Mouse (Mus musculus) MEL (cell line): ENCODE data around the gene Tbcd. TPM values are rescaled to one million over a fixed set of nuclear protein-coding genes. Genes with fewer than 3 reads are reported as not detected.

Experiments used
- DNase-seq: peaks from one replicate; pipeline ENCODE4 v3.0.0; 2011; ENCODE audit warnings: low read depth, low spot score
- H3K27ac ChIP-seq: 2 replicates; pipeline ENCODE4 v1.5.1; 2012; ENCODE audit warnings: low read depth, mild to moderate bottlenecking, control low read depth, low read length, moderate library complexity; ENCODE audit not compliant: control insufficient read depth
- H3K27me3 ChIP-seq, 2 experiments: fragments of 150-350 bp in 1 of 2; sonication (generic) in 1 of 2; 2 replicates each; pipeline ENCODE4 v1.6.1; 2012; ENCODE audit warnings: low read length in 2 of 2, mild to moderate bottlenecking in 2 of 2, improper control_type of control experiment in 1 of 2, moderate library complexity in 1 of 2; ENCODE audit not compliant: insufficient read depth in 2 of 2, control insufficient read depth in 1 of 2
- H3K36me3 ChIP-seq, 2 experiments: 2 replicates each; pipeline ENCODE4 v1.6.1; 2012 to 2014; ENCODE audit warnings: low read length in 2 of 2, improper control_type of control experiment in 1 of 2, inconsistent platforms in 1 of 2, mild to moderate bottlenecking in 1 of 2; ENCODE audit not compliant: insufficient read depth in 2 of 2, control insufficient read depth in 1 of 2
- H3K4me1 ChIP-seq, 2 experiments: fragments of 150-350 bp in 1 of 2; sonication (generic) in 1 of 2; 2 replicates each; pipeline ENCODE4 v1.6.1; 2012; ENCODE audit warnings: low read length in 2 of 2, improper control_type of control experiment in 1 of 2, mild to moderate bottlenecking in 1 of 2; ENCODE audit not compliant: insufficient read depth in 2 of 2, control insufficient read depth in 1 of 2
- H3K4me3 ChIP-seq, 2 experiments: fragments of 150-350 bp in 1 of 2; sonication (generic) in 1 of 2; 2 replicates each; pipeline ENCODE4 v1.5.1; 2012; ENCODE audit warnings: low read depth in 2 of 2, low read length in 2 of 2, mild to moderate bottlenecking in 2 of 2, moderate library complexity in 2 of 2, control low read depth in 1 of 2, improper control_type of control experiment in 1 of 2; ENCODE audit not compliant: control insufficient read depth in 1 of 2, insufficient read depth in 1 of 2
- H3K79me2 ChIP-seq: 2 replicates; pipeline ENCODE4 v1.6.1; 2012; ENCODE audit warnings: mild to moderate bottlenecking, low read length, moderate library complexity; ENCODE audit not compliant: control insufficient read depth, poor library complexity, insufficient read depth
- H3K9ac ChIP-seq: 2 replicates; pipeline ENCODE4 v1.6.1; 2012; ENCODE audit warnings: low read depth, mild to moderate bottlenecking, control low read depth, low read length, moderate library complexity; ENCODE audit not compliant: control insufficient read depth, poor library complexity, severe bottlenecking
- H3K9me3 ChIP-seq: fragments of 150-350 bp; sonication (generic); replicated peaks from 2 replicates; pipeline ENCODE4 v1.6.1; 2012; ENCODE audit warnings: mild to moderate bottlenecking, low read length, improper control_type of control experiment, moderate library complexity; ENCODE audit not compliant: insufficient read depth
- BHLHE40 ChIP-seq: IDR thresholded peaks from 2 replicates; pipeline ENCODE4 v1.6.1; 2012; ENCODE audit warnings: low read depth, mild to moderate bottlenecking, inconsistent platforms, low read length, improper control_type of control experiment, borderline replicate concordance
- CHD1 ChIP-seq: IDR thresholded peaks from 2 replicates; pipeline ENCODE4 v1.6.1; 2012; ENCODE audit warnings: low read depth, mild to moderate bottlenecking, inconsistent platforms, low read length, improper control_type of control experiment
- CHD2 ChIP-seq: IDR thresholded peaks from 2 replicates; pipeline ENCODE4 v1.6.1; 2011; ENCODE audit warnings: low read length, improper control_type of control experiment
- CTCF ChIP-seq, 3 experiments: IDR thresholded peaks in 2 of 3; conservative IDR thresholded peaks in 1 of 3; 2 replicates each; pipeline ENCODE4 v1.5.1; 2011 to 2012; ENCODE audit warnings: low read length in 3 of 3, low read depth in 2 of 3, mild to moderate bottlenecking in 2 of 3, improper control_type of control experiment in 1 of 3, inconsistent platforms in 1 of 3, mixed read lengths in 1 of 3, moderate library complexity in 1 of 3; ENCODE audit not compliant: control insufficient read depth in 1 of 3, insufficient read depth in 1 of 3, poor library complexity in 1 of 3, severe bottlenecking in 1 of 3
- E2F4 ChIP-seq: IDR thresholded peaks from 2 replicates; pipeline ENCODE4 v1.6.1; 2011; ENCODE audit warnings: low read depth, low read length, improper control_type of control experiment, borderline replicate concordance
- ETS1 ChIP-seq: IDR thresholded peaks from 2 replicates; pipeline ENCODE4 v1.6.1; 2012; ENCODE audit warnings: low read depth, mild to moderate bottlenecking, inconsistent platforms, low read length, improper control_type of control experiment, moderate library complexity
- GATA1 ChIP-seq: IDR thresholded peaks from 2 replicates; pipeline ENCODE4 v1.6.1; 2011; ENCODE audit warnings: low read depth, low read length, improper control_type of control experiment
- HCFC1 ChIP-seq: IDR thresholded peaks from 2 replicates; pipeline ENCODE4 v1.6.1; 2012; ENCODE audit warnings: low read depth, mild to moderate bottlenecking, inconsistent platforms, low read length, improper control_type of control experiment, moderate library complexity
- JUND ChIP-seq: IDR thresholded peaks from 2 replicates; pipeline ENCODE4 v1.6.1; 2011; ENCODE audit warnings: low read depth, mild to moderate bottlenecking, improper control_type of control experiment, low read length
- MEF2A ChIP-seq: IDR thresholded peaks from 2 replicates; pipeline ENCODE4 v1.6.1; 2014; ENCODE audit warnings: low read depth, mild to moderate bottlenecking, inconsistent platforms, low read length, improper control_type of control experiment; ENCODE audit not compliant: poor library complexity, insufficient replicate concordance, severe bottlenecking; ENCODE audit errors: extremely low read depth
- MYC ChIP-seq: IDR thresholded peaks from 2 replicates; pipeline ENCODE4 v1.6.1; 2011; ENCODE audit warnings: low read depth, mild to moderate bottlenecking, low read length, improper control_type of control experiment, moderate library complexity
- NRF1 ChIP-seq: IDR thresholded peaks from 2 replicates; pipeline ENCODE4 v1.6.1; 2014; ENCODE audit warnings: low read depth, mild to moderate bottlenecking, inconsistent platforms, low read length, improper control_type of control experiment, moderate library complexity; ENCODE audit not compliant: poor library complexity, insufficient read depth, severe bottlenecking
- POLR2AphosphoS2 ChIP-seq: IDR thresholded peaks from 2 replicates; pipeline ENCODE4 v1.6.1; 2011; ENCODE audit warnings: low read length, improper control_type of control experiment
- POLR2AphosphoS5 ChIP-seq: IDR thresholded peaks from 2 replicates; pipeline ENCODE4 v1.6.1; 2012; ENCODE audit warnings: low read depth, borderline replicate concordance, mild to moderate bottlenecking, inconsistent platforms, low read length, moderate library complexity, mixed read lengths
- RAD21 ChIP-seq: IDR thresholded peaks from 2 replicates; pipeline ENCODE4 v1.6.1; 2011; ENCODE audit warnings: mild to moderate bottlenecking, low read depth, low read length, improper control_type of control experiment
- SIN3A ChIP-seq: IDR thresholded peaks from 2 replicates; pipeline ENCODE4 v1.6.1; 2012; ENCODE audit warnings: low read length, improper control_type of control experiment, inconsistent platforms
- TAL1 ChIP-seq: IDR thresholded peaks from 2 replicates; pipeline ENCODE4 v1.6.1; 2012; ENCODE audit warnings: mild to moderate bottlenecking, inconsistent platforms, low read length, moderate library complexity, mixed read lengths
- TBP ChIP-seq: IDR thresholded peaks from 2 replicates; pipeline ENCODE4 v1.8.0; 2011; ENCODE audit warnings: low read depth, low read length, improper control_type of control experiment
- TCF12 ChIP-seq: IDR thresholded peaks from 2 replicates; pipeline ENCODE4 v1.6.1; 2014; ENCODE audit warnings: low read depth, mild to moderate bottlenecking, inconsistent platforms, low read length, improper control_type of control experiment, moderate library complexity
- UBTF ChIP-seq: IDR thresholded peaks from 2 replicates; pipeline ENCODE4 v1.6.1; 2012; ENCODE audit warnings: low read depth, mild to moderate bottlenecking, inconsistent platforms, low read length, improper control_type of control experiment, moderate library complexity, borderline replicate concordance; ENCODE audit not compliant: insufficient read depth
- USF2 ChIP-seq, 2 experiments: IDR thresholded peaks; 2 replicates each; pipeline ENCODE4 v1.6.1; 2011 to 2012; ENCODE audit warnings: improper control_type of control experiment in 2 of 2, low read length in 2 of 2, borderline replicate concordance in 1 of 2, inconsistent platforms in 1 of 2, low read depth in 1 of 2, mild to moderate bottlenecking in 1 of 2; ENCODE audit not compliant: insufficient read depth in 1 of 2
- ZC3H11A ChIP-seq: IDR thresholded peaks from 2 replicates; pipeline ENCODE4 v1.6.1; 2012; ENCODE audit warnings: low read depth, mild to moderate bottlenecking, inconsistent platforms, low read length, improper control_type of control experiment
- ZKSCAN1 ChIP-seq: IDR thresholded peaks from 2 replicates; pipeline ENCODE4 v1.6.1; 2012; ENCODE audit warnings: low read depth, mild to moderate bottlenecking, inconsistent platforms, low read length, improper control_type of control experiment, moderate library complexity
- ZMIZ1 ChIP-seq: IDR thresholded peaks from 2 replicates; pipeline ENCODE4 v1.6.1; 2012; ENCODE audit warnings: low read depth, mild to moderate bottlenecking, inconsistent platforms, low read length, improper control_type of control experiment, moderate library complexity
- ZNF384 ChIP-seq: IDR thresholded peaks from 2 replicates; pipeline ENCODE4 v1.6.1; 2012; ENCODE audit warnings: low read depth, mild to moderate bottlenecking, inconsistent platforms, low read length, improper control_type of control experiment
- polyA plus RNA-seq, 2 experiments: library from polyadenylated mRNA; stranded (reverse) in 1 of 2; unstranded in 1 of 2; fragments of >175 nt in 1 of 2; fragments of >200 nt in 1 of 2; gene quantifications; 2 replicates each; pipeline versions ENCODE4 v1.2.1 to v1.2.4; 2012; ENCODE audit warnings: low replicate concordance in 2 of 2, low read depth in 1 of 2; ENCODE audit not compliant: insufficient read length in 2 of 2, insufficient read depth in 1 of 2, missing spikeins in 1 of 2
- total RNA-seq: library from RNA; depleted of rRNA; stranded (reverse); fragments of 300-350 nt; gene quantifications from 2 replicates; pipeline ENCODE4 v1.2.3, GENCODE M21; 2012

The Tbcd gene
- total and polyA plus RNA-seq, 3 experiments, result 50.0 to 65.3 TPM; not detected in 1

DNA sequence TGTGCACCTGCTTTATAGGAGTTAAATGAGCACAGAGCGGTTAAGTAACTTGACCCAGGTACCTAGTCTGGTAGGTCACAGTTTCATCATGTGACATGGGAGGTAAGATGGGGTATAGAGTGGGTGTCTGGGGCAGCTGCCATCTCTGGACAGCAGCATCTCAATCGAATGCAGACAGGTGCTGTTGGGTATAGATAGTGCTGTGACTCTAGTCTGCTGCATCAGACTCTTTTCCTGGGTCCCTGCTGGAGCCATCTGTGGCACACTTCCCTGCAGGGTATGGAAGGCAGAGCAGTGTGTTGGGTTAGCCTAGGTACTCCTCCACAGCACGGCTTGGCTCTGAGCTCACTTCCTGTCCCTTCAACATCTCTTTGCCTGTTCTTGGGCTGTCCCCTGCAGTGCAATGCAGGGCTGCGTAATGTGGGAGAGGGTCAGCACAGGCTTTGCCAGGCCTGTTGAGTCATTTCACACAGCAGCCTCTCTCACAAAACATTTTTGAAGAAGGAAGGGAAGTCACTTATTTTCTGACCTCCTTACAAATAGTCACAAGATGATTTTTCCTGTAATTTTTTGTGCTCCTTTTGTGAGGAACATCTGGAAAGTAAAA is 70.5 kb downstream of the Tbcd start:
- no peaks in the 10 kb centered on the region for H3K27me3 ChIP-seq
- DNase-seq, result no peak
- H3K9ac ChIP-seq, result no peak overlapping the region
- TF ChIP-seq USF2 (IDR thresholded peaks at IDR 0.05; ENCODE audit: borderline replicate concordance in 1 of 2, insufficient read depth in 1 of 2, low read depth in 1 of 2, low read length in 2 of 2), result no peak
- no peak for TF ChIP-seq GATA1
- no peak for TF ChIP-seq ZNF384
- TF ChIP-seq POLR2AphosphoS5, result no peak
- no peak for TF ChIP-seq CTCF (IDR thresholded peaks at IDR 0.05 in 2 of 3, conservative IDR thresholded peaks at IDR 0.05 in 1 of 3; ENCODE audit: control insufficient read depth in 1 of 3, insufficient read depth in 1 of 3, low read depth in 2 of 3, low read length in 3 of 3, poor library complexity in 1 of 3, severe bottlenecking in 1 of 3)
- no peak for TF ChIP-seq ZMIZ1
- no peak for TF ChIP-seq ZC3H11A
- TF ChIP-seq E2F4, result no peak
- no peak for TF ChIP-seq MYC
- no peak for TF ChIP-seq UBTF
- no peaks in the 10 kb centered on the region for H3K9me3 ChIP-seq
- H3K4me3 ChIP-seq, result no peak overlapping the region
- H3K4me1 ChIP-seq, result peaks cover 8 to 16% of the 10 kb centered on the region in 2 experiments
- no peak overlapping the region for H3K27ac ChIP-seq
- H3K36me3 ChIP-seq, result peaks cover 0 to 2% of the 10 kb centered on the region in 2 experiments; a peak in 3 of 4 replicates
- no peaks in the 10 kb centered on the region for H3K79me2 ChIP-seq

DNA sequence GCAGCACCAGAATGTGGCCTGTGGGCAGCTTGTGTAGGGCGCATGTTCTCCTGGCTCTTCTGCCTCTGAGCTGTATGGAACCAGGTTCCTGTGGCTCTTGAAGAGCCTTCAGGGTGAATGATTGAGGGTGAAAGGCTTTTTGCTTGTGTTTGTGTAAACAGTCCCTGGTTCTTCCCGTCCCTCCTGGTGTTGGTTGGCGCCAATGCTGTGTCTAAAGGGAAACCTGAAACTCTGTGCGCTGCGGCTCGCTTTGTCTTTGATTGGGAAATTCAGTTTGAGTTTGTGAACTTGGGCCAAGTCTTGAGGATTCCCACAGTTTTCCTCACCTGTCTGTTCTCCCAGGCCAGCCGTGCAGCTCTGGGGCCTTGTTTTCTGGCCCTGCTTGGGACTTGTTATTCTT is 72.4 kb downstream of the Tbcd start:
- peaks cover 0 to 2% of the 10 kb centered on the region in 2 experiments; a peak in 3 of 4 replicates for H3K36me3 ChIP-seq

More for the DNA sequence above, 72.4 kb downstream of the Tbcd start:
- no peak for DNase-seq
- H3K4me1 ChIP-seq, result peaks cover 8 to 16% of the 10 kb centered on the region in 2 experiments
- TF ChIP-seq TAL1 (no peak), TBP (no peak), NRF1 (no peak), ETS1 (no peak), MYC (no peak), POLR2AphosphoS2 (no peak), USF2 (IDR thresholded peaks at IDR 0.05; ENCODE audit: borderline replicate concordance in 1 of 2, insufficient read depth in 1 of 2, low read depth in 1 of 2, low read length in 2 of 2) (no peak), ZKSCAN1 (no peak), E2F4 (no peak), BHLHE40 (no peak), UBTF (no peak), CHD1 (no peak), RAD21 (no peak), HCFC1 (no peak), MEF2A (no peak), SIN3A (no peak), CHD2 (no peak), TCF12 (no peak), JUND (no peak)
- TF ChIP-seq, all 39 proteins: peak for 0
- Histone ChIP-seq H3K27me3 (no peaks in the 10 kb centered on the region), H3K9me3 (no peaks in the 10 kb centered on the region), H3K9ac (no peak overlapping the region), H3K27ac (no peak overlapping the region), H3K79me2 (no peaks in the 10 kb centered on the region), H3K4me3 (no peak overlapping the region)
